Mouse (Mus musculus) splenic B cell, adult 2 months (primary cell): ENCODE results near the gene Amigo1.

ENCODE experiments used
- DNase-seq: peaks from one replicate; pipeline ENCODE4 v3.0.0-alpha.2; 2011; ENCODE audit warnings: low read depth, low spot score
- H3K27me3 ChIP-seq: 2 replicates; pipeline ENCODE4 v1.6.1; 2012; ENCODE audit warnings: mild to moderate bottlenecking, low read length, moderate library complexity, mixed read lengths; ENCODE audit not compliant: control insufficient read depth, poor library complexity, insufficient read depth, severe bottlenecking
- H3K36me3 ChIP-seq: 2 replicates; pipeline ENCODE4 v1.6.1; 2012; ENCODE audit warnings: mild to moderate bottlenecking, low read length, moderate library complexity, mixed read lengths; ENCODE audit not compliant: control insufficient read depth, poor library complexity, insufficient read depth, severe bottlenecking

Gene Amigo1

GRCm38 (mm10) chr3:108186098-108187047 is at the start of gene Amigo1:
TSS of gene Amigo1 (plus strand) at chr3:108186335.
- no peaks in the 10 kb centered on the region for H3K27me3 ChIP-seq
- H3K36me3 ChIP-seq = no peaks in the 10 kb centered on the region
- peak; percentile 58 for DNase-seq

GRCm38 (mm10) chr3:108139113-108139512 is 47.0 kb upstream of the Amigo1 start:
- Histone ChIP-seq H3K27me3 (no peaks in the 10 kb centered on the region), H3K36me3 (no peaks in the 10 kb centered on the region)
- DNase-seq = no peak

GRCm38 (mm10) chr3:108140786-108141185 is 45.3 kb upstream of the Amigo1 start:
- no peak for DNase-seq
- no peaks in the 10 kb centered on the region for H3K36me3 ChIP-seq
- no peaks in the 10 kb centered on the region for H3K27me3 ChIP-seq

- no peaks in the 10 kb centered on the region for H3K36me3 ChIP-seq
- DNase-seq = peak; percentile 95
- H3K27me3 ChIP-seq = no peaks in the 10 kb centered on the region
Measured at GRCm38 (mm10) chr3:108145534-108146445, 40.3 kb upstream of the Amigo1 start, which contains the start of gene Gnai3. TSS of gene Gnai3 (minus strand) at chr3:108146146.

GRCm38 (mm10) chr3:108146671-108147070 is 39.5 kb upstream of the Amigo1 start:
- DNase-seq = no peak
- no peaks in the 10 kb centered on the region for H3K36me3 ChIP-seq
- no peaks in the 10 kb centered on the region for H3K27me3 ChIP-seq

- Histone ChIP-seq H3K36me3 (no peaks in the 10 kb centered on the region), H3K27me3 (no peaks in the 10 kb centered on the region)
- peak; percentile 93 for DNase-seq
Measured at GRCm38 (mm10) chr3:108147386-108148235, 38.5 kb upstream of the Amigo1 start.

- Histone ChIP-seq H3K27me3 (no peaks in the 10 kb centered on the region), H3K36me3 (no peaks in the 10 kb centered on the region)
- DNase-seq = no peak
Measured at GRCm38 (mm10) chr3:108152290-108152689, 33.8 kb upstream of the Amigo1 start.

- no peaks in the 10 kb centered on the region for H3K36me3 ChIP-seq
- no peak for DNase-seq
- H3K27me3 ChIP-seq = no peaks in the 10 kb centered on the region
Measured at GRCm38 (mm10) chr3:108154656-108155055, 31.5 kb upstream of the Amigo1 start, which contains the start of gene Gpr61. TSS of gene Gpr61 (minus strand) at chr3:108154882.

- no peak for DNase-seq
- no peaks in the 10 kb centered on the region for H3K27me3 ChIP-seq
- H3K36me3 ChIP-seq = no peaks in the 10 kb centered on the region
Measured at GRCm38 (mm10) chr3:108158383-108159037, 27.6 kb upstream of the Amigo1 start.

- H3K27me3 ChIP-seq = no peaks in the 10 kb centered on the region
- DNase-seq = no peak
- H3K36me3 ChIP-seq = no peaks in the 10 kb centered on the region
Measured at GRCm38 (mm10) chr3:108164091-108164490, 22.0 kb upstream of the Amigo1 start.

GRCm38 (mm10) chr3:108164807-108165206 is 21.3 kb upstream of the Amigo1 start:
- Histone ChIP-seq H3K27me3 (no peaks in the 10 kb centered on the region), H3K36me3 (no peaks in the 10 kb centered on the region)
- peak; percentile 87 for DNase-seq

GRCm38 (mm10) chr3:108165532-108166315 is 20.4 kb upstream of the Amigo1 start:
- H3K27me3 ChIP-seq = no peaks in the 10 kb centered on the region
- no peaks in the 10 kb centered on the region for H3K36me3 ChIP-seq
- no peak for DNase-seq
